Mouse (Mus musculus) olfactory bulb, adult 2 months (tissue): ENCODE data around the gene Tfdp2.

Experiments
- CTCF ChIP-seq: fragments of 200-500 bp; IDR thresholded peaks from 2 replicates; pipeline ENCODE4 v1.5.1; 2012; ENCODE audit warnings: low read depth, mild to moderate bottlenecking, low read length, moderate library complexity; ENCODE audit not compliant: insufficient read depth
- POLR2A ChIP-seq: fragments of 200-500 bp; IDR thresholded peaks from 2 replicates; pipeline ENCODE4 v1.6.1; 2012; ENCODE audit warnings: mild to moderate bottlenecking, low read depth, low read length, moderate library complexity; ENCODE audit not compliant: insufficient read depth

DNA sequence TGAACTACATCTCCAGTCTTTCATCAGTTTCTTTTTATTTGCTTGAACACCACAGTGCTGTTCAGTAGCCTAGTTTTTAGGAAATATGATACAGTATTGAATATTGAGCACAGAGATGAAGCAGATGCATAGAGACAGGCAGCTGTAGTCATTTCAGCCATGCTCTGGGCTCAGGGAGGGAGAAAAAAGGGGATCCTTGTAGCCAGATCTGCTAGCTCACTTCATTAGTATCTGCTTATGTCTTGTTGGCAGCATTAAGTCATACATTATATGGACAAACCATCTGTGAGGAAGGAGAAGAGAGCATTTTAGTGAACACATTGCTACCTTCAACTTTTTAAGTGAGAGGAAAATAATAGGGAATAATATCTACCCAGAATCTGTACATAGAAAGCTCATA, 24.3 kb downstream of the Tfdp2 start:
- TF ChIP-seq POLR2A: no peak
- TF ChIP-seq CTCF: no peak
